Mouse (Mus musculus) heart, embryonic 16.5 days (tissue): ENCODE results near the gene Sar1b. TPM values are rescaled to one million over a fixed set of nuclear protein-coding genes. Genes with fewer than 3 reads are reported as not detected.

Experiments used
- ATAC-seq: fragments of 200-750 bp; cut with Nextera tagmentation; replicated peaks from 2 replicates; pipeline ENCODE4 v1.8.0; 2017; ENCODE audit warnings: moderate number of reproducible peaks; ENCODE audit not compliant: insufficient read depth, low FRiP score; ENCODE audit errors: extremely low read depth
- H3K27ac ChIP-seq: fragments of 300-500 bp; sonication (generic); 2 replicates; pipeline ENCODE4 v1.5.1; 2014; ENCODE audit warnings: mild to moderate bottlenecking, low read length, control low read depth, moderate library complexity
- H3K27me3 ChIP-seq: fragments of 300-500 bp; sonication (generic); 2 replicates; pipeline ENCODE4 v1.6.1; 2014; ENCODE audit warnings: low read length, mixed read lengths; ENCODE audit not compliant: control insufficient read depth, insufficient read depth
- H3K36me3 ChIP-seq: fragments of 300-500 bp; sonication (generic); 2 replicates; pipeline ENCODE4 v1.6.1; 2014; ENCODE audit not compliant: control insufficient read depth, insufficient read depth
- H3K4me1 ChIP-seq: fragments of 300-500 bp; sonication (generic); 2 replicates; pipeline ENCODE4 v1.6.1; 2014; ENCODE audit warnings: low read length, mixed read lengths; ENCODE audit not compliant: control insufficient read depth, insufficient read depth
- H3K4me2 ChIP-seq: fragments of 300-500 bp; sonication (generic); 2 replicates; pipeline ENCODE4 v1.6.1; 2014; ENCODE audit warnings: low read depth, mild to moderate bottlenecking, control low read depth, low read length
- H3K4me3 ChIP-seq: fragments of 300-500 bp; sonication (generic); 2 replicates; pipeline ENCODE4 v1.5.1; 2014; ENCODE audit warnings: mild to moderate bottlenecking, control low read depth, low read length
- H3K9ac ChIP-seq: fragments of 300-500 bp; sonication (generic); 2 replicates; pipeline ENCODE4 v1.6.1; 2014; ENCODE audit warnings: low read length, control low read depth
- H3K9me3 ChIP-seq: fragments of 300-500 bp; sonication (generic); replicated peaks from 2 replicates; pipeline ENCODE4 v1.6.1; 2016; ENCODE audit warnings: low read length; ENCODE audit not compliant: control insufficient read depth
- WGBS: fragments of 180-500 bp; shearing (Covaris S2); extraction: QIAGEN DNeasy Blood & Tissue Kit; methylation state at CpG from one replicate; pipeline ENCODE4 v1.1.7; 2014; 5-methylcytosine and 5-hydroxymethylcytosine counted together
- polyA plus RNA-seq: library from polyadenylated mRNA; unstranded; fragments of >200 nt; fragmentation: Nextera tagmentation; extraction: Ambion mirVana; gene quantifications from 2 replicates; pipeline ENCODE4 v1.2.1, GENCODE M21; 2015

Gene Sar1b
- polyA plus RNA-seq, 1 experiment from 2014 or later = 136 TPM

- no peak overlapping the region for H3K4me3 ChIP-seq
- H3K4me2 ChIP-seq = no peak overlapping the region
- H3K9me3 ChIP-seq = 0 out of 2 replicates have a peak, but pooled peaks cover 3% of the 10 kb centered on the region
- ATAC-seq = no peak
- WGBS = 97% methylated on average over 7 of the region's 7 CpGs
- H3K36me3 ChIP-seq = peaks cover 36% of the 10 kb centered on the region
- H3K9ac ChIP-seq = no peak overlapping the region
- no peaks in the 10 kb centered on the region for H3K4me1 ChIP-seq
- no peak overlapping the region for H3K27ac ChIP-seq
- H3K27me3 ChIP-seq = no peaks in the 10 kb centered on the region
Measured at GRCm38 (mm10) chr11:51790662-51791061, 27.2 kb downstream of the Sar1b start.

DNA sequence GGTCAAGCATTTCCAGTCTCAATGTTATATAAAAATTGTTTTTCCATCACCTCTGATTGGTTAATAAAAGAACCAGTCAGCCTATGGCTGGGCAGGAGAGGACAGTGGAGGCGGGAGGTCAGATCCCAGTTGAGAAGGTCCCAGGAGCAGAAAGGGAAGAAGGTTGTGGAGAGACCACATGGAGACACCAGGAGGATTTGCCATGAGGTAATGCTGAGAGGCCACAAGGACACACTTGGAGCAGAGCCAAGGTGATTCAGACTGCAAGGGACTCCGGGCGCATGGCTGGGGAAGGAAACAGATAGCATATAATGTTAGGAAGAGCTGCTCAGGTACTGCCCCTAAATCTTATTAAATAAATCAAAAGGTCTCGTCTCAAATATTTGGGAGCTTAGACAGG is 32.8 kb downstream of the Sar1b start:
- H3K4me1 ChIP-seq = peaks cover 12% of the 10 kb centered on the region
- H3K27ac ChIP-seq = no peak overlapping the region
- no peaks in the 10 kb centered on the region for H3K9me3 ChIP-seq
- 44% methylated on average over 4 of the region's 4 CpGs for WGBS
- H3K9ac ChIP-seq = no peak overlapping the region
- no peak overlapping the region for H3K4me2 ChIP-seq
- no peaks in the 10 kb centered on the region for H3K27me3 ChIP-seq
- no peak overlapping the region for H3K4me3 ChIP-seq
- ATAC-seq = no peak
- H3K36me3 ChIP-seq = peaks cover 9% of the 10 kb centered on the region

GRCm38 (mm10) chr11:51800634-51801325 is 37.3 kb downstream of the Sar1b start:
- peak; percentile 50 for ATAC-seq
- peak overlapping the region; percentile 63 for H3K9ac ChIP-seq
- peak overlapping the region; percentile 59 for H3K4me2 ChIP-seq
- peak overlapping the region; percentile 93 for H3K27ac ChIP-seq
- peak overlapping the region; percentile 26 for H3K4me3 ChIP-seq
- H3K9me3 ChIP-seq = no peaks in the 10 kb centered on the region
- no peaks in the 10 kb centered on the region for H3K27me3 ChIP-seq
- WGBS = 15% methylated on average over 7 of the region's 8 CpGs
- H3K4me1 ChIP-seq = peaks cover 18% of the 10 kb centered on the region
- no peaks in the 10 kb centered on the region for H3K36me3 ChIP-seq

DNA sequence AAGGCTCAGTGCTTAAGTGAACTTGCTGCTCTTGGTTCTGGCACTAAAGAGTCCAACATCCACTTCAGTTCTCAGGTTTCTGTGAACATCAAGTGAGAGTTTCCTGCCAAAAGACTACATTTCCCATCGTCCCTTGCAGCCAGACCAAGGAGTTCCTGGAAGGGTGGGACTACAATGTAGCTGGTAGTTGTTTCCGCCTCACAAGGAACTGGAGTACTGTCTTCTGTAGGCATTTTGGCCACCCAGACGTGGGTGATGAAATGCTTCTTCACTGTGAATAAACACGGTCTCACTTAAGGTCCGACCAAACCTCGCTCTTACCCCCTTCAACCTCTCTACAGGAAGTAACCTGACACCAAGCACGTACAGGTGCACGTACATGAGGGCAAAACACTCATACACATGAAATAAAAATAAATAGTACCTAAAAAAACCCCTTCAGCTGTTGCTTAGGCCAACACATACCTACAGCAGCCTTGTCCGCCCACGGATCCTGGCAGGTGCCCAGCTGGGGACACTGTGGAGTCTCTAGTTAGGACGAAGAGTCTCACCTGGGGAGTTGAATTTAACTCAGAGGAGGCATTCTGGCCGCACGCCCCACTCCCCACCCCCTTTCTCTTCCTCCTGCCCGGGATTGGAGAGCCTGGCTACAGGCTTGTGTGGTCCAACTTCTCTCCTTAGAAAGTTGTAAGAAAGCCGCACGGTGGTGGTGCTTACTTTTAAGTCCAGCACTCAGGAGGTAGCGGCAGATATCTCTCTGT is 41.9 kb downstream of the Sar1b start:
- ATAC-seq = peak; percentile 45; the same call in 1 of the 2 replicates

GRCm38 (mm10) chr11:51807108-51807879 is 43.8 kb downstream of the Sar1b start:
- Histone ChIP-seq H3K27ac (no peak overlapping the region), H3K4me3 (no peak overlapping the region), H3K4me1 (0 out of 2 replicates have a peak, but pooled peaks cover 3% of the 10 kb centered on the region), H3K4me2 (no peak overlapping the region), H3K36me3 (no peaks in the 10 kb centered on the region), H3K9ac (no peak overlapping the region), H3K9me3 (no peaks in the 10 kb centered on the region), H3K27me3 (no peaks in the 10 kb centered on the region)
- 51% methylated on average over 13 of the region's 13 CpGs for WGBS
- ATAC-seq = no peak

More for the DNA sequence above, 41.9 kb downstream of the Sar1b start:
- Histone ChIP-seq H3K4me1 (peaks cover 11% of the 10 kb centered on the region), H3K27ac (peak overlapping the region; percentile 57), H3K27me3 (no peaks in the 10 kb centered on the region), H3K4me2 (peak overlapping the region; percentile 82), H3K9ac (peak overlapping the region; percentile 69), H3K4me3 (peak overlapping the region; percentile 63), H3K36me3 (no peaks in the 10 kb centered on the region), H3K9me3 (no peaks in the 10 kb centered on the region)
- 18% methylated on average over 17 of the region's 17 CpGs for WGBS

DNA sequence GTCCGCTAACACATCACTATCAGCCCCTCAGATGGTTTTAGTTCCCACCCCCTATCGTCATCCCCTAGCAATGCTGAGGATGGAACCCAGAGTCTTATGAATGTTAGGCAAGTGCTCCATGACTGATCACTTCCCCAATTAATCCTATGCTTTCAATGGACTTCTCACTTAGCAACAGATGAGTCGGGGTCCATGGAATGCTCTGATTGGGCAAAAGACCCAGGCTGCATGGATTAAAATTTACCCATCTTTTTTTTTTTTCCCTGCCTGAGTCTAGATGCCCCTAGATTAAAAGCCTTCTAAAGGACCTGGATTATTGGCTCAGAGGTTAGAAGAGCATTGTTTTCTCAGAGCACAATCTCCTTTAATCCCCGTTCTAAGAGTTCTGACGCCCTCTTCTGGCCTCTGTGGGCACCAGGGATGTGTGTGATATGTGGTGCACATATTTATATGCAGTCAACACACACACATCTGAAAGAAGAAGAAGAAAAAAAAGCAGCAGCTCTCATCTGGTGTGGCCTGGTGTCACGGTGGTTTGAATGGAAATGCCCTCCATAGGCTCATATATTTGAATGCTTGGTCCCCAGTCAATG is 46.2 kb downstream of the Sar1b start:
- no peaks in the 10 kb centered on the region for H3K27me3 ChIP-seq
- no peak overlapping the region for H3K4me2 ChIP-seq
- H3K9ac ChIP-seq = no peak overlapping the region
- H3K36me3 ChIP-seq = no peaks in the 10 kb centered on the region
- no peak overlapping the region for H3K27ac ChIP-seq
- no peak overlapping the region for H3K4me3 ChIP-seq
- H3K9me3 ChIP-seq = no peaks in the 10 kb centered on the region
- 55% methylated on average over 6 of the region's 6 CpGs for WGBS
- no peak for ATAC-seq
- H3K4me1 ChIP-seq = 0 out of 2 replicates have a peak, but pooled peaks cover 3% of the 10 kb centered on the region

- Histone ChIP-seq H3K27me3 (no peaks in the 10 kb centered on the region), H3K4me3 (no peak overlapping the region), H3K9me3 (no peaks in the 10 kb centered on the region), H3K4me2 (no peak overlapping the region), H3K9ac (no peak overlapping the region), H3K27ac (no peak overlapping the region), H3K4me1 (no peaks in the 10 kb centered on the region), H3K36me3 (no peaks in the 10 kb centered on the region)
- ATAC-seq = no peak
- 89% methylated on average over 4 of the region's 4 CpGs for WGBS
Measured at GRCm38 (mm10) chr11:51811230-51811629, 47.7 kb downstream of the Sar1b start.

DNA sequence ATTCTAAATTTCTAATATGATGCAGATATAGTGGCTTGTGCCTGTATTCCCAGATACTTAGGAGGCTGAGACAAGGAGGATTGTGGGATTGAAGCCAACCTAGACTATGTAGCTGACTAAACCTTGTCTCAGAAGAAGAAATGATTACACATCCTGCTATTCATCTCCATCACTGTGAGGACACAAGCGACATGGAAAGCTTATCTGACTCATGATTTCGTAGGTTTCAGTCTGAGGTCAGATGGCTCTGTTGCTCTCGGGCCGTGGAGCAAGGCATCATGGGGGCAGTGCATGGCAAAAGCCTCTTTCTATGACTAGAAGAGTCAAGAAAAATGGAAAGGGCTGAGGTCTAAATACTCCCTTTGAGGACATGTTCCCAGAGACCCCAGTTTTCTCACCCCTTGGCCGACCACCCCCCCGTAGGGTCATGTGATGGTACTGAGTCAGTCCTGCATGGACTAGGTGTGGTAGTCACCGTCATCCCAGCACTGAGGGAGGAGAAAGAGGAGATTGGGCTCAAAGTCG is 48.6 kb downstream of the Sar1b start:
- H3K9me3 ChIP-seq = no peaks in the 10 kb centered on the region
- H3K36me3 ChIP-seq = no peaks in the 10 kb centered on the region
- H3K27ac ChIP-seq = no peak overlapping the region
- H3K4me2 ChIP-seq = no peak overlapping the region
- 85% methylated on average over 8 of the region's 8 CpGs for WGBS
- no peaks in the 10 kb centered on the region for H3K27me3 ChIP-seq
- no peaks in the 10 kb centered on the region for H3K4me1 ChIP-seq
- no peak overlapping the region for H3K4me3 ChIP-seq
- ATAC-seq = no peak
- H3K9ac ChIP-seq = no peak overlapping the region
